Mouse (Mus musculus): Measurements from ENCODE around the gene Saysd1. TPM values are rescaled to one million over a fixed set of nuclear protein-coding genes. Genes with fewer than 3 reads are reported as not detected.
A peak's percentile ranks its signal among the peaks of the same experiment; 100 is the strongest.
"Not testable (repeated sequence)": the region's sequence is repeated elsewhere in the genome, so short reads cannot be mapped to it uniquely, and the experiment has no call there.

Gene Saysd1
- polyA plus RNA-seq, 1 experiment from 2014 or later, result 12.3 TPM

DNA sequence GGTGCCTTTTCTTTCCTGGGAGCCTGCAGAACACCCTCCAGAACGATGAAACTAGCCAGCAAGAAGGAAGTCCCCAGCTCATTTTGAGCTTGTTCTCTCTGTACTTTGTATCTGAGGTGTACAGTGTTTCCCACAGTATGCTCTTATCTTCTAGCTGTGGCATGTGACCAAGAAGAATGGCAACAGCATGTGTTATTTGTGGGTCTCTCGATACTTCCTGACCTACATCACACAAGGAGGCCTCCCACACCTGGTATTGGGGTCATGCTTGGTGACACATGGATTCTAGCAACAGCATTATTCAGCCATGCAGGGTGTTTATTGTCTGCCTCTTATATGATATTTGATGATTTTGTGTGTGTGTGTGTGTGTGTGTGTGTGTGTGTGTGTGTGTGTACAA, 96.5 kb downstream of the Saysd1 start:
- Histone ChIP-seq H3K4me1 (no peaks in the 10 kb centered on the region), H3K27ac (no peak overlapping the region), H3K36me3 (no peaks in the 10 kb centered on the region), H3K9me3 (replicated peaks) (no peaks in the 10 kb centered on the region), H3K4me3 (no peak overlapping the region), H3K27me3 (ENCODE audit: low read depth, poor library complexity, severe bottlenecking) (no peaks in the 10 kb centered on the region)
- DNase-seq (ENCODE audit: low spot score), result no peak
- 79% methylated on average over 2 of the region's 2 CpGs for WGBS

DNA sequence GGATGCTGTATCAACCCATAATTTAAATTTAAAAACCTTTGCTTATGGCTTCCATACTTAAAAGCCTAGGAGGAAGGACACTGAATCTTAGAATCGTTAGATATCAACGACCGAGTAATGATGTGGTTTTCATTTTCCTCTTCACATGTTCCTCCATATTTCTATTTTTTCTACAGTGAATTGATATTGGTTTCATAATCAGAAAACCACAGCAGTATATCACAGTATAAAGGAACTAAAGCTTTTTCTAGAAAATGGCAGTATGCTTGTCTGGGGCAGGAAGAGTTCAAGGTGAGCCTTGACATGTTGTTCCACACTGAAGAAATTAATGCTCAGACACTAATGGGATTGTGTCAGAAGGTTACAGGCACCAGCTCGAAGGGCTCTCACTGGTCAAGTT, 97.4 kb downstream of the Saysd1 start:
- no peaks in the 10 kb centered on the region for H3K36me3 ChIP-seq
- 91% methylated on average over 4 of the region's 4 CpGs for WGBS
- no peaks in the 10 kb centered on the region for H3K9me3 ChIP-seq (replicated peaks)
- H3K27ac ChIP-seq, result no peak overlapping the region
- no peaks in the 10 kb centered on the region for H3K27me3 ChIP-seq (ENCODE audit: low read depth, poor library complexity, severe bottlenecking)
- no peak overlapping the region for H3K4me3 ChIP-seq
- no peak for DNase-seq (ENCODE audit: low spot score)
- no peaks in the 10 kb centered on the region for H3K4me1 ChIP-seq

DNA sequence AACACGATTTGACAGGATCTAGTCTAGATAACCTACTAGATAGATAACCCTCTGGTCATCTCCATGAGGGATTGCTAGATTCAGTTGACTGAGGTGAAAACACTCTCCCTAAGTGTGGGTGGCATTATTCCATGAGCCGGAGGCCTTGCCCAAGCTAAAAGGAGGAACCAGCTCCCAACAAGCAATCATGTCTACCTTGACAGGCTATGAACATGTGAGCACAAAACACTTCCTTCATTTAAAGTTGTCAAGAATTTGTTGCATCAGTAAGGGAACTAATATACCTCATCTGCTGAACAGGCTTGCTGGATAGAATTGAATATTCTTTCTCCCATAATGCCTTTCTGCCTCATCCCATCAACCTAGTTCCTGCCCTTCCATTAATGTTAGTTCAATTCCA, 98.5 kb downstream of the Saysd1 start:
- H3K36me3 ChIP-seq, result no peaks in the 10 kb centered on the region
- no peaks in the 10 kb centered on the region for H3K27me3 ChIP-seq (ENCODE audit: low read depth, poor library complexity, severe bottlenecking)
- peaks cover 3% of the 10 kb centered on the region; the same call in 1 of the 2 replicates for H3K4me1 ChIP-seq
- no peak overlapping the region for H3K4me3 ChIP-seq
- H3K27ac ChIP-seq, result no peak overlapping the region
- no peaks in the 10 kb centered on the region for H3K9me3 ChIP-seq (replicated peaks)
- no peak for DNase-seq (ENCODE audit: low spot score)
- 92% methylated on average over 2 of the region's 2 CpGs for WGBS

DNA sequence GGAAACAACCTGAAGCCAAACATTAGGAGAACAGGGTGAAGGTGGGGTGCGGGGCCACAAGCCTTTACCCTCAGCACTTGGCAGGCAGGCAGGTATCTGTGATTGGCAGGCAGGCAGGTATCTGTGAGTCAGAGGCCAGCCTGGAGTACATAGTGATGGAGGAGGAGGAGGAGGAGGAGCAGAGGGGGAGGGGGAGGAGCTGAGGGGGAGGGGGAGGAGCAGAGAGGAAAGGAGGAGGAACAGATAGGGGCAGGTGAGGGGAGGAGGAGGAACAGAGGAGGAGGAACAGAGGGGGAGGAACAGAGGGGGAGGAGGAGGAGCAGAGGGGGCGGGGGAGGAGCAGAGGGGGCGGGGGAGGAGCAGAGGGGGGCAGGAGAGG, 105.6 kb downstream of the Saysd1 start:
- peaks cover 5% of the 10 kb centered on the region; the same call in 1 of the 2 replicates for H3K4me1 ChIP-seq
- 21% methylated on average over 2 of the region's 3 CpGs for WGBS
- no peaks in the 10 kb centered on the region for H3K9me3 ChIP-seq (replicated peaks)
- H3K36me3 ChIP-seq, result no peaks in the 10 kb centered on the region
- H3K4me3 ChIP-seq, result no peak overlapping the region
- H3K27ac ChIP-seq, result no peak overlapping the region
- no peak for DNase-seq (ENCODE audit: low spot score)
- H3K27me3 ChIP-seq (ENCODE audit: low read depth, poor library complexity, severe bottlenecking), result no peaks in the 10 kb centered on the region

DNA sequence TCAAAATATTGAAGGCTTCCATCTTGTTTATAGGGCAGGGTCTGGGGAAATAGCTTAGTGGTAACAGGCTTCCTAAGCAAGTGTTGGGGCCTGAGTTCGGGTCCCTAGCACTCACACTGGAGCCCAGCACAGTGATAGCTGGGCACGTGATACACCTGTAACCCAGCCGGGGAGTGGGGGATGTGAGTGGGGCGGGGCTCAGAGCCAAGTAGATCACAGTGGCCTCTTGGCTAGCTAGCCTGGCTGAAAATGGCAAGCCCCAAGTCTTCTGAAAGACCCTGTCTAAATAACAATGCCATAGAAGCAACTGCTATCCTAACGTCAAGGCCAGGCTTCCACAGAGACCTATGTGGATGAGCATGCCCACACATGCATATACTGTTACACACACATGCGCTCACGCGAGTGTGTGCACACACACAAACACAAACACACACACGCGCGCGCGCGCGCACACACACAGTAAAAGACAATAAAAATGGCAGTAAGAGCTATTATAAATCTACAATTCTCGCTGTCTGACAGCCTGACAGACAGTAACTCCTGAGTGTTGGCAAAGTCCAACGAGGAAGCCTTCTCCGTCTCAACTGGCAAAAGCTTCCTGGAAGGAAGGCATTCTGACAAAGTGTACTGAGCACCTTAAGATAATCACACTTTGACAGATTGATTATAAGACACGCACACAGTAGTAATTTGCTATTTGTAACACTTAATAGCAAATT, 106.2 kb downstream of the Saysd1 start:
- Histone ChIP-seq H3K4me3 (no peak overlapping the region), H3K9me3 (replicated peaks) (no peaks in the 10 kb centered on the region), H3K27ac (no peak overlapping the region), H3K4me1 (peaks cover 5% of the 10 kb centered on the region; the same call in 1 of the 2 replicates), H3K36me3 (no peaks in the 10 kb centered on the region), H3K27me3 (ENCODE audit: low read depth, poor library complexity, severe bottlenecking) (no peaks in the 10 kb centered on the region)
- DNase-seq (ENCODE audit: low spot score), result peak; percentile 25
- 73% methylated on average over 19 of the region's 19 CpGs for WGBS

DNA sequence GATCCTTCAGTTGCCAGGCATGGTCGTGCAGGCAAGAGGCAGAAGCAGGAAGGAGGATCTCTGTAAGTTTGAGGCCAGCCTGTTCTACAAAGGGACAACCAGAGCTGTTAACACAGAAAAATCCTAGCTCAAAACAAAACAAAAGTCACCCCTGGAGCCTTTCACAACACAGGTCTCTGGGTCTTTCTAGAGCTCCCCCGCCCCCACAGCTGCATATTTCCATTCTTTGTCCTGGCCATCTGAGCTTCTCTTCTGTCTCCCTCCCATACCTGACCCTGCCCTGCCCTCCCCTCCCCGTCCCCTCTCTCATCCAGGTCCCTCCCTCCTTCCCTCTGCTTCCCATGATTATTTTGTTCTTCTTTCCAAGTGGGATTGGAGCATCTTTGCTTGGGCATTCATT, 108.7 kb downstream of the Saysd1 start:
- Histone ChIP-seq H3K4me3 (no peak overlapping the region), H3K4me1 (peaks cover under 1% of the 10 kb centered on the region; the same call in 1 of the 2 replicates), H3K36me3 (no peaks in the 10 kb centered on the region), H3K9me3 (replicated peaks) (no peaks in the 10 kb centered on the region), H3K27ac (no peak overlapping the region), H3K27me3 (ENCODE audit: low read depth, poor library complexity, severe bottlenecking) (no peaks in the 10 kb centered on the region)
- WGBS, result 57% methylated on average over 3 of the region's 3 CpGs
- no peak for DNase-seq (ENCODE audit: low spot score)

DNA sequence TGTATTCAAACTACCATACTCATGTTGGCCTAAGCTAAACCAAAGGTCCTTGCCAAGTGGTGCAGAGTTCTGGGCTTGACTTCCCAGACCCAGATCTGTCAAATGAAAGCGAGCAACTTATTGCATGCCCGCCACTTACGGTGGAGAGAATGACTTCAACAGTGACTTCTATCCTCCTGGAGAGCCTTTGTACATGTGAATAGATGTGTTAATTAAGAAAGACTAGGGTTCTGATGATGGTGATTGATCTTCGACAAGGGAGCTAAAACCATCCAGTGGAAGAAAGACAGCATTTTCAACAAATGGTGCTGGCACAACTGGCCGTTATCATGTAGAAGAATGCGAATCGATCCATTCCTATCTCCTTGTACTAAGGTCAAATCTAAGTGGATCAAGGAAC, 110.9 kb downstream of the Saysd1 start:
- not testable (repeated sequence) for H3K9me3 ChIP-seq (replicated peaks); DNase-seq (ENCODE audit: low spot score); H3K4me1 ChIP-seq; H3K27me3 ChIP-seq (ENCODE audit: low read depth, poor library complexity, severe bottlenecking); H3K4me3 ChIP-seq; H3K27ac ChIP-seq; H3K36me3 ChIP-seq
- 89% methylated on average over 7 of the region's 7 CpGs for WGBS

Other genes starting within 250 kb of the Saysd1 start
- 63.9 and 72.1 TPM in 2 replicates for gene Gng2, start 160.9 kb downstream of the Saysd1 start, polyA plus RNA-seq (2016; fragmentation: Nextera tagmentation; extraction: Ambion mirVana)
- 7.3 and 8.9 TPM in 2 replicates for gene Kcnk5, start 43.3 kb upstream of the Saysd1 start, polyA plus RNA-seq (2016; fragmentation: Nextera tagmentation; extraction: Ambion mirVana)
- gene Kcnk16, start 130.7 kb upstream of the Saysd1 start, polyA plus RNA-seq (2016; fragmentation: Nextera tagmentation; extraction: Ambion mirVana), result not detected in 2 replicates
- gene Nudt13, start 156.2 kb upstream of the Saysd1 start, polyA plus RNA-seq (2016; fragmentation: Nextera tagmentation; extraction: Ambion mirVana), result 11.5 and 15.5 TPM in 2 replicates
- 71.7 and 74.6 TPM in 2 replicates for gene Ecd, start 209.6 kb upstream of the Saysd1 start, polyA plus RNA-seq (2016; fragmentation: Nextera tagmentation; extraction: Ambion mirVana)
- 43.5 and 51.7 TPM in 2 replicates for gene Fam149b, start 209.6 kb upstream of the Saysd1 start, polyA plus RNA-seq (2016; fragmentation: Nextera tagmentation; extraction: Ambion mirVana)